Mouse (Mus musculus) T-cell, adult 2 months (primary cell): ENCODE measurements at regions not wholly inside any gene's neighbourhood (a gene's known extent, or its start where the extent isn't known, plus 50 kb on each side); places are given as distances from the start of the nearest gene placed in this dataset.

Source experiments
- DNase-seq: peaks from one replicate; pipeline ENCODE4 v3.0.0; 2022; ENCODE audit warnings: low spot score

- DNase-seq: no peak
Measured at GRCm38 (mm10) chr12:26143411-26143810, 271.6 kb downstream of the Rnf144a start.

GRCm38 (mm10) chr12:26130811-26131210 lies 284.2 kb downstream of the Rnf144a start:
- DNase-seq: no peak

GRCm38 (mm10) chr12:26130011-26130410 lies 285.0 kb downstream of the Rnf144a start:
- no peak for DNase-seq

GRCm38 (mm10) chr12:26129511-26129910 lies 285.5 kb downstream of the Rnf144a start:
- no peak for DNase-seq

GRCm38 (mm10) chr12:26128851-26129250 lies 286.2 kb downstream of the Rnf144a start:
- no peak for DNase-seq

- DNase-seq: no peak
Measured at GRCm38 (mm10) chr12:26126260-26126659, 288.8 kb downstream of the Rnf144a start.

GRCm38 (mm10) chr12:26124211-26124610 lies 290.8 kb downstream of the Rnf144a start:
- DNase-seq: no peak

- DNase-seq: no peak
Measured at GRCm38 (mm10) chr12:26115339-26115912, 299.6 kb downstream of the Rnf144a start.

GRCm38 (mm10) chr12:26112166-26113019 lies 302.7 kb downstream of the Rnf144a start:
- DNase-seq: no peak

- DNase-seq: no peak
Measured at GRCm38 (mm10) chr12:26109866-26110265, 305.2 kb downstream of the Rnf144a start.

- no peak for DNase-seq
Measured at GRCm38 (mm10) chr12:26104372-26104771, 310.7 kb downstream of the Rnf144a start.

- DNase-seq: no peak
Measured at GRCm38 (mm10) chr12:26102384-26102783, 312.7 kb downstream of the Rnf144a start.

- no peak for DNase-seq
Measured at GRCm38 (mm10) chr12:26100140-26100539, 314.9 kb downstream of the Rnf144a start.

GRCm38 (mm10) chr12:26099176-26099575 lies 315.9 kb downstream of the Rnf144a start:
- no peak for DNase-seq

GRCm38 (mm10) chr12:26092311-26092710 lies 322.7 kb downstream of the Rnf144a start:
- no peak for DNase-seq

- no peak for DNase-seq
Measured at GRCm38 (mm10) chr12:26091865-26092264, 323.2 kb downstream of the Rnf144a start.

GRCm38 (mm10) chr12:26088389-26088788 lies 326.7 kb downstream of the Rnf144a start:
- no peak for DNase-seq

GRCm38 (mm10) chr12:26086923-26087322 lies 328.1 kb downstream of the Rnf144a start:
- DNase-seq: no peak

GRCm38 (mm10) chr12:26086414-26086813 lies 328.6 kb downstream of the Rnf144a start:
- no peak for DNase-seq

- no peak for DNase-seq
Measured at GRCm38 (mm10) chr12:26079061-26079625, 335.9 kb downstream of the Rnf144a start.

GRCm38 (mm10) chr12:26075638-26076254 lies 339.3 kb downstream of the Rnf144a start:
- DNase-seq: no peak

- no peak for DNase-seq
Measured at GRCm38 (mm10) chr12:26072180-26072579, 342.9 kb downstream of the Rnf144a start.

- peak; percentile 76 for DNase-seq
Measured at GRCm38 (mm10) chr12:26071610-26072009, 343.4 kb downstream of the Rnf144a start.
